Mouse (Mus musculus): ENCODE measurements around the gene Fam71e2. TPM values are rescaled to one million over a fixed set of nuclear protein-coding genes. Genes with fewer than 3 reads are reported as not detected.

Gene Fam71e2
- total RNA-seq, 1 experiment from 2014 or later, result not detected

- peak; percentile 33 for ATAC-seq (replicated peaks; ENCODE audit: low read depth, poor library complexity, severe bottlenecking)
These were observed 30.0 kb downstream of the Fam71e2 start for GRCm38 (mm10) chr7:4741151-4741550.

GRCm38 (mm10) chr7:4740309-4740727 lies 30.8 kb downstream of the Fam71e2 start:
- ATAC-seq (replicated peaks; ENCODE audit: low read depth, poor library complexity, severe bottlenecking), result no peak

- peak; percentile 87 for ATAC-seq (replicated peaks; ENCODE audit: low read depth, poor library complexity, severe bottlenecking)
These were observed 31.4 kb downstream of the Fam71e2 start, which contains the start of gene Kmt5c for GRCm38 (mm10) chr7:4739544-4740275. TSS of gene Kmt5c (plus strand) at chr7:4740115.

- no peak for ATAC-seq (replicated peaks; ENCODE audit: low read depth, poor library complexity, severe bottlenecking)
These were observed 32.0 kb downstream of the Fam71e2 start for GRCm38 (mm10) chr7:4739041-4739543.

- ATAC-seq (replicated peaks; ENCODE audit: low read depth, poor library complexity, severe bottlenecking), result peak; percentile 69; the same call in 1 of the 2 replicates
These were observed 38.1 kb downstream of the Fam71e2 start for GRCm38 (mm10) chr7:4732968-4733392.

GRCm38 (mm10) chr7:4731090-4731489 lies 40.0 kb downstream of the Fam71e2 start:
- ATAC-seq (replicated peaks; ENCODE audit: low read depth, poor library complexity, severe bottlenecking), result peak; percentile 50; the same call in 1 of the 2 replicates

- peak; percentile 60 for ATAC-seq (replicated peaks; ENCODE audit: low read depth, poor library complexity, severe bottlenecking)
These were observed 45.9 kb downstream of the Fam71e2 start, which contains the start of gene Tmem150b for GRCm38 (mm10) chr7:4725169-4725568. TSS of gene Tmem150b (minus strand) at chr7:4725249.

GRCm38 (mm10) chr7:4724359-4724758 lies 46.7 kb downstream of the Fam71e2 start:
- peak; percentile 83 for ATAC-seq (replicated peaks; ENCODE audit: low read depth, poor library complexity, severe bottlenecking)

- peak; percentile 23; the same call in 1 of the 2 replicates for ATAC-seq (replicated peaks; ENCODE audit: low read depth, poor library complexity, severe bottlenecking)
These were observed 47.6 kb downstream of the Fam71e2 start for GRCm38 (mm10) chr7:4723508-4723907.

- no peak for ATAC-seq (replicated peaks; ENCODE audit: low read depth, poor library complexity, severe bottlenecking)
These were observed 51.8 kb downstream of the Fam71e2 start for GRCm38 (mm10) chr7:4719276-4719675.

- no peak for ATAC-seq (replicated peaks; ENCODE audit: low read depth, poor library complexity, severe bottlenecking)
These were observed 54.1 kb downstream of the Fam71e2 start for GRCm38 (mm10) chr7:4716955-4717354.

GRCm38 (mm10) chr7:4712594-4712993 lies 58.5 kb downstream of the Fam71e2 start:
- peak; percentile 22; the same call in 1 of the 2 replicates for ATAC-seq (replicated peaks; ENCODE audit: low read depth, poor library complexity, severe bottlenecking)

- peak; percentile 68 for ATAC-seq (replicated peaks; ENCODE audit: low read depth, poor library complexity, severe bottlenecking)
These were observed 66.0 kb downstream of the Fam71e2 start for GRCm38 (mm10) chr7:4705098-4705497.

Other genes starting within 250 kb of the Fam71e2 start
- 0.87 and 1.9 TPM in 2 replicates for gene Tnni3, start 247.1 kb downstream of the Fam71e2 start, total RNA-seq (2017)
- gene Dnaaf3, start 238.8 kb downstream of the Fam71e2 start, total RNA-seq (2017), result 1.6 TPM in 1 of 2 replicates, not detected in the other
- not detected in 2 replicates for gene Syt5, start 223.8 kb downstream of the Fam71e2 start, total RNA-seq (2017)
- not detected in 2 replicates for gene Ptprh, start 167.3 kb downstream of the Fam71e2 start, total RNA-seq (2017)
- gene Tmem86b, start 139.9 kb downstream of the Fam71e2 start, total RNA-seq (2017), result 8.6 and 18.7 TPM in 2 replicates
- gene Ppp6r1, start 112.3 kb downstream of the Fam71e2 start, total RNA-seq (2017), result 142 and 149 TPM in 2 replicates
- gene Hspbp1, start 86.2 kb downstream of the Fam71e2 start, total RNA-seq (2017), result 28.6 and 43.6 TPM in 2 replicates
- gene Brsk1, start 80.7 kb downstream of the Fam71e2 start, total RNA-seq (2017), result not detected in 2 replicates
- gene Tmem150b, start 46.1 kb downstream of the Fam71e2 start, total RNA-seq (2017), result 6.6 and 8.3 TPM in 2 replicates
- 33.0 and 37.9 TPM in 2 replicates for gene Kmt5c, start 31.2 kb downstream of the Fam71e2 start, total RNA-seq (2017)
- 63.5 and 74.7 TPM in 2 replicates for gene Cox6b2, start 18.2 kb downstream of the Fam71e2 start, total RNA-seq (2017)
- 0.59 TPM in 1 of 2 replicates, not detected in the other for gene Il11, start 11.6 kb upstream of the Fam71e2 start, total RNA-seq (2017)
- gene Tmem190, start 11.6 kb upstream of the Fam71e2 start, total RNA-seq (2017), result not detected in 2 replicates
- gene Tmem238, start 18.4 kb upstream of the Fam71e2 start, total RNA-seq (2017), result 7.0 and 8.4 TPM in 2 replicates
- 690 and 777 TPM in 2 replicates for gene Rpl28, start 21.6 kb upstream of the Fam71e2 start, total RNA-seq (2017)
- gene Ube2s, start 41.3 kb upstream of the Fam71e2 start, total RNA-seq (2017), result 190 and 203 TPM in 2 replicates
- gene Shisa7, start 73.4 kb upstream of the Fam71e2 start, total RNA-seq (2017), result 0.05 TPM in 2 replicates
- gene Isoc2b, start 99.0 kb upstream of the Fam71e2 start, total RNA-seq (2017), result 8.0 and 70.9 TPM in 2 replicates
- gene Isoc2a, start 105.9 kb upstream of the Fam71e2 start, total RNA-seq (2017), result 3.8 and 6.5 TPM in 2 replicates
- not detected in 2 replicates for gene Gm36210, start 135.2 kb upstream of the Fam71e2 start, total RNA-seq (2017)
- gene Zfp628, start 143.9 kb upstream of the Fam71e2 start, total RNA-seq (2017), result 2.4 and 3.2 TPM in 2 replicates
- gene Nat14, start 150.7 kb upstream of the Fam71e2 start, total RNA-seq (2017), result 0.32 TPM in 1 of 2 replicates, not detected in the other
- gene Ssc5d, start 154.5 kb upstream of the Fam71e2 start, total RNA-seq (2017), result not detected in 2 replicates
- not detected in 2 replicates for gene Sbk2, start 193.1 kb upstream of the Fam71e2 start, total RNA-seq (2017)
- gene Sbk3, start 199.9 kb upstream of the Fam71e2 start, total RNA-seq (2017), result 0.19 TPM in 1 of 2 replicates, not detected in the other
- gene Zfp579, start 224.9 kb upstream of the Fam71e2 start, total RNA-seq (2017), result 4.1 and 8.3 TPM in 2 replicates
- gene Zfp524, start 243.1 kb upstream of the Fam71e2 start, total RNA-seq (2017), result 2.2 and 7.4 TPM in 2 replicates
- gene Fiz1, start 243.4 kb upstream of the Fam71e2 start, total RNA-seq (2017), result 20.0 and 21.1 TPM in 2 replicates
- not detected in 2 replicates for gene Gm44973, start 244.2 kb upstream of the Fam71e2 start, total RNA-seq (2017)
- gene Zfp865, start 249.1 kb upstream of the Fam71e2 start, total RNA-seq (2017), result 9.5 and 14.3 TPM in 2 replicates
- gene Ccdc106, start 249.3 kb upstream of the Fam71e2 start, total RNA-seq (2017), result 0.14 and 1.1 TPM in 2 replicates